Mouse (Mus musculus): ENCODE results near the gene Abcc12.

The Abcc12 gene

GRCm38 (mm10) chr8:86578076-86578475 lies 2.4 kb downstream of the Abcc12 start:
- no peak for DNase-seq (ENCODE audit: low spot score)

DNA sequence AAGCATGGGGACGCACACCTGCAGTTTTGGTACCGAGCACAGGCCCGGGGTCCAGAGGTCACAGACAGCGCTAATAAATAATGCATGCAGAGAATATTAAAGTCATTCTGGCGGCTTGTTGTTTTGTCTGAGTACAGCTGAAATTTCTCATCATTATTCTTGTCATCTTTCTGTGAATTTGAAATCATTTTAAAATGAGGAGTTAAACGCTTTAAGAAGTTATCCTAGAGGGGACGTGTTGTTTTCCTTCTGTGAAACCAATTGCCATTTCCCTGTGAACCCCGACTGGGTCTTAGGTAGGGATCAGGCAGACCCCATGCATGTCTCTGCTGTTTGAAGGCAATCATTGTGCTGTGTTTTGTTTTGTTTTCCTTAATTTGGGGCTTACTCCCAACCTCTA lies 2.9 kb downstream of the Abcc12 start:
- no peak for DNase-seq (ENCODE audit: low spot score)

DNA sequence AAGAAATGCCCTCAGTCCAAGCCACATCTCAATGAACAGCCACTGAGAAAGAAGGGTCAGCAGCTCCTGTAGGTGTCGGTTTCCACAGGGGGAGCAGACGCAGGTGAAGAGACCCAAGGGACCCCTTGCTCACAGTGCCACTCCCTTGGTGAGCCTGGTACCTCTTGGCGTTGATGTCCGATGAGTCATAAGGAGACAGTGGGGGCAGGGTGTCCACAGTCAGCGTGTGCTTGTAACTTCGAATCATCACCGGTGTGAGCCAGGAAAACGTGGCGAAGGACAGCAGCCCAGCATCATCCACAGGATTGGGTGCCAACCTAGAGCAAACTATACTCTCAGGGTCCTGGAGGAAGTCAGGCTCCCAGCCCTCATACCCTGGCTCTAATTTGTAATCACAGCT lies 16.8 kb downstream of the Abcc12 start:
- DNase-seq (ENCODE audit: low spot score): no peak

DNA sequence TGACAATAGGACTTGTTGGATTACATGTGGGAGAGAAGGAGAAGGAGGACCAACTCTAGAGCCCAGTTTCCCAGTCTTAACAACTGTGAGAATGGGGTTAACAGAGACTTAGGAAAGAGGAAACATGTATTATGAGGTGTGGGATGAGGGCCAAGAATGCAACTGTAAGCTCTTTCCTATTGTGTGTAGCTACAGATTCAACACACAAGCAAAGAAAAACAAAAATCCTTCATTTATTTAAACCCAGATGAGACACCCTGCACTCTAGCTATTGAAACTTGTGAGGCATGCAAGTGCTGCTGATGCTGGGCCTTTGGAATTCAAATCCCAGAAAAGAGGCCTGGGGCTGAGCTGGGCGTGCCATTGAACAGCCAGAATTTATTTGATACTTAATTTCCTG lies 18.7 kb downstream of the Abcc12 start:
- DNase-seq (ENCODE audit: low spot score): no peak

- no peak for DNase-seq (ENCODE audit: low spot score)
Measured at GRCm38 (mm10) chr8:86560688-86561065, 19.8 kb downstream of the Abcc12 start.

GRCm38 (mm10) chr8:86559947-86560687 lies 20.4 kb downstream of the Abcc12 start:
- no peak for DNase-seq (ENCODE audit: low spot score)

- no peak for DNase-seq (ENCODE audit: low spot score)
Measured at GRCm38 (mm10) chr8:86557186-86558045, 23.1 kb downstream of the Abcc12 start.

GRCm38 (mm10) chr8:86555564-86555963 lies 24.9 kb downstream of the Abcc12 start:
- no peak for DNase-seq (ENCODE audit: low spot score)

- DNase-seq (ENCODE audit: low spot score): no peak
Measured at GRCm38 (mm10) chr8:86554220-86554891, 26.1 kb downstream of the Abcc12 start.

DNA sequence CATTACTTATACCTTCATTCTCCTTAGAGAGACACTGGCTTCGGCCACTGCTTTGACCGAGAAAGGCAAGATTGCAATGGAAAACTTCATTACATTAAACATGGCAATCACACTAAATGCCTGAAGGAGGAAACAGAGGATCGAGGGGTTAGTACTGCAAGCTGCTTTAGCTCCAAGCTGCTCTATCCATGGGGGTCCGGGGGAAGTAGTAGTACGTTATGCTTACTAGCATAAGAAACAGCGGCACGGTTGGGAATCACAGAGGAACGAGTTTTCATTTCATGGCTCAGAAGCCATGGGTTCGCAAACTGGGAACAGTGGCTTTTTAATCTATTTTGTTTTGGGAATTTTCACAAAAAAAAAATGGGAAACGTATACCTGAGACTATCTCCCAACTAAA lies 30.0 kb downstream of the Abcc12 start:
- DNase-seq (ENCODE audit: low spot score): no peak

DNA sequence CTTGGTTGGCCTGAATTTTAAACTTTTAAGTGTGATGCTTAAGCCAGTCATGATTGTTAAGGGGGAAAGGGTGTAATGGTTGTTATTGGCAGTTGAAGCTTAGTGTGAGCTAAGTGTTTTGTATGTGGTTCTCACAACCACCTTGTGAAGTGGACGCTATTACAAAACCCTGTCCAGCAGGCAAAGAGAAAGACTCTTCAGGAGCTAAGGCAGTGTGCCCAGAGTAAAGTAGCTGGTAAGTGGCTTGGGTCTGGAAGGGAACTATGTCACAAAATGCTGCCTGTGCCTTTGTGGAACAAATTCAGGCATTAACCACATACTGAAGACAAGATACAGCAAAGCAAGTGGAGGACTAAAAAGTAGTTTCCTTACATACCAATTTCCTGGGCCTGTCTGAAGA lies 34.5 kb downstream of the Abcc12 start:
- no peak for DNase-seq (ENCODE audit: low spot score)

DNA sequence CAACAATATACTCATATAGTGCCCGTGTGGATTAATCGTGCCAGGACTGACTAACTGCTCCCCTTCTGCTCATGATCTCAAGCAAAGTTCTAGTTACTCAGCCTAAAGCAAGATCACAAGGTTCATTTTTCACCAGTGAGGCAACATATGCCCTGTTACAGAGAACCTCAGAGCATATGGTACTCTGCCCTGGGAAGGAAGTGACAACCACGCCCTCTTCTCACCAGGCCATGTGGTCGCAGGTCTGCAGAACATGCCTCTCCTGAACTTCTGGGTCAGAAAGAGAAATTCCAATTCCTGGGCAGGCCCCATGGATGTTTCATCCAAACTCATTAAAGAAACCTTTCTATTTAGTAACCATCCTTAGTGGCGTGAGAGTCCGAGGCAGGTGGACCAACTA lies 39.6 kb downstream of the Abcc12 start:
- DNase-seq (ENCODE audit: low spot score): no peak

DNA sequence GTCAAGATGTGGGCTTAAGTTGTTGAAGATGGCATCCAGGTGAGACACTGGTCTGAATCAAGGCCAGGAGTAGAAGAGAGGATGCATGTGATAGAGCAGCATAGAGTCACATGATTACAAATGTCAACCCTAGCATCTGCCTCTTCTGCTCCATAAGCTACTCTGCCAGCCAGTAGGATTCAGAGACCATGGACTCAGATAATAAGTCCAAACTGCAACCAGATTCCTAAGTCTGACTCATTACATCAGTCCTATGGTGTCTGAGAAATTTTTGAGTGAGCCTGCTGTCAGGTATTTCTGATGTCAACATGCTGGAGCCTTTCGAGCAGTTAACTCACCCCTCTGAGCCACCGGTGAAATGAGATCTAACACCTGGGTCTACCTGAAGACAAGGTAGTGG lies 40.1 kb downstream of the Abcc12 start:
- DNase-seq (ENCODE audit: low spot score): no peak

GRCm38 (mm10) chr8:86536663-86536987 lies 43.9 kb downstream of the Abcc12 start:
- no peak for DNase-seq (ENCODE audit: low spot score)

- no peak for DNase-seq (ENCODE audit: low spot score)
Measured at GRCm38 (mm10) chr8:86535791-86536662, 44.5 kb downstream of the Abcc12 start.

DNA sequence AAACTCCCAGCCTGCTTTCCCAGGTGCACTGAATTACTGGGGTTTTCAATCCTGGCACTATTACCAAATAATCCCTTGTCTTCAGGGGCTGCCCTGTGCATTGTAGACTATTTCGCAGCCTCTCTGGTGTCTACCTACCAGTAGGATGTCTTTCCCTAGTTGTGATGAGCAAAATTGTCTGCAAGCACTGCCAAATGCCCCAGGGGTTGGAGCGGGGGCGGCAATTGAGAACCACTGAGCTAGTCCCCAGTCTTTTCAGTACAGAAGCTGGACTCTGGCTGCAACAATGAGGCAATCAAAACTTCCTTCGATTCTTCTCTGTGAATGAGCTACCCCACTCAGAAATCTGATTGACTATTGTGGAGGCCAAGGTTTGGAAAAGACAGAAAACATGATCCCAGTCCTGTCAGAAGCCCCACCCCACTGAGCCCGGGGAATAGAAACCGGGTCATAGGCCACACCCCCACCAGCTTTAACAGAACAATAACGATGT lies 45.4 kb downstream of the Abcc12 start:
- no peak for DNase-seq (ENCODE audit: low spot score)

DNA sequence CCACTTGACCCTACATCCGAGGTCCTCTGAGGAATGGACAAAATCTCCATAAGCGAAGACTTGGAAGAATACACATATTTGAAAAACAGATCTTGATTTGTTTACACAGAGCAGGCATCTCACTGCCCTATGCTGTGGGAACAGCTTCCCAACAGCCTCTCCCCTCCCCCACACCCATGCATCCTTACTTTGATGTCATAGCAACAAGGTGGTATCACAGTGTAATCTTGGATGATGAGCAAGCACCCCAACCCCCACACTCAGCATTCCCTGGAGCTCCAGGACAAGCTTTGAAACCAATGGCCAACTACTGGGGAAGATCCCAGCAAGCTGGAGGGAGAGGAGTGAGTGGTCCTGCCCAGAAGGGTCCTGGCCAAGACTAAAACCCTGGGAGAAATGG lies 50.8 kb downstream of the Abcc12 start:
- no peak for DNase-seq (ENCODE audit: low spot score)

DNA sequence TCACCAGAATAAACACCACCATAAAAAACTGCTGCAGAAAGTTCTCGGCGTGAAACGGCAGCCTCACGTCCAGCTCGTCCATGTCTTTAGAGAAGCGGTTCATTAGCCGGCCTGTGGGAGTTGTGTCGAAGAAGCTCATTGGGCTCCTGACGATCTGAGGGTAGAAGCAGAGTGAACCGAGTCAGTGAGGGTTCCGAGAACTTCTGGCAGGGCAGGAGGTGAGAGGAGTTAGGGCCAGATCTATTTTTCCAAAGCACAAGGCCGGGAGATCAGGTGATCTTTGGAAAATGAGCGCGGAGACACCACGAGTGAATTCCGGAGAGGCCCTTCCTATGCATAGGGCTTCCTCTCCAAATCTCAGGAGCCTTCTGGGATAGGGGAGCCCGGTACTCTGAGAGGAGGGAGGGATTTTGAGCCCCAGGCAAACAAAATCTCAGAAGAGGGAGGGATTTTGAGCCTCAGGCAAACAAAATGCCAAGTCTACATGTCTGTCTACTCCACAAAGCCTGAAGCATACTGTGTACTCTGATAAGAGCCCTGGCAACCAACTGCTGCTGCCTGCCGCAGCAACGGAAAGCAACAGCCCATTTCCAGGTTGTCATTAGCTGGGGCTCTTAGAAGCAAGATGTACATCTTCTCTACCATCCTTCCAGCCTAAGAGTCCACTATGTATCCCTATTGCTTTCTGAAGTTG lies 53.0 kb downstream of the Abcc12 start:
- DNase-seq (ENCODE audit: low spot score): no peak

GRCm38 (mm10) chr8:86526808-86527207 lies 53.7 kb downstream of the Abcc12 start:
- DNase-seq (ENCODE audit: low spot score): no peak

DNA sequence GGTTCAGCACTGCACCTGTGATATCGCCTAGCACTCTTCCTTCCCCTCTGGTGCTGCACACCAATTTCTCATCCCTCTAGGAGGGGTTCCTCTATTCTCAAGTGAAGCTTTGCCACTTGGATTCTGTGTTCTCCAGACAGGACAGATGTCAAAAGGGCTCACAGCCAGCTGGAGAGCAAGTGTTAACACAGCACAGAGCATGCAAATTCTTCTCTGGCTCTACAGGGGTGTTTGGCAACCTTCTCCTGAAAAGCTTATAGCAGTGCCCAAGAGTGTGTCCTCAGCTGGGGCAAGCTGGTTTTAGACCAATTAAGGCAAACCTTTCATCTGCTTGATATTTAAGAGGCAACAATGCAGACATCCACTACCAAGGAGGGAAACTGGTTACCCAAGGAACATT lies 66.3 kb downstream of the Abcc12 start:
- DNase-seq (ENCODE audit: low spot score): no peak

GRCm38 (mm10) chr8:86512886-86513285 lies 67.6 kb downstream of the Abcc12 start:
- DNase-seq (ENCODE audit: low spot score): no peak

Measured in spleen, adult 12 weeks (tissue).